Mouse (Mus musculus) adrenal gland, adult 8-10 months (tissue): ENCODE measurements at regions not wholly inside any gene's neighbourhood (a gene's known extent, or its start where the extent isn't known, plus 50 kb on each side); places are given as distances from the start of the nearest gene placed in this dataset.

Experiments used
- DNase-seq: peaks from one replicate; pipeline ENCODE4 v3.0.0; 2022

DNA sequence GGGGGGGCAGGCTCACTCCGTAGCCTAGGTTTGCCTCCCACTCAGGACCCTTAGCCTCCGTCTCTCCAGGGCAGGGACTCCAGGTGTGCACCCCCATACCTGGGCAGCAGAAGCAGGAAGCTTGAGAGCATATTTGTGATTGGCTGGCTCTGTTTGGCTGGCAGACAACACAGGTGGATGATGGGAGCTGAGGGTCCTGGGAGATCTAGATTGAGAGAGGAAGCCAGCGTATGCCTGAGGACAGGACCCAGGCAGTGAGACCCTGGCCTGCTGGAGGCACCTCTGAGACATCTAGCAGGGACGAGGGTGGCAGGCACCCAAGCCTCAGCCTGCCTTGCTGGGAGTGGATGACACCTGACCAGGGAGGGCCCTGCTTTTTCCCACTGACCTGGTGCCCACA, 88.6 kb upstream of the Tmem189 start:
- no peak for DNase-seq

DNA sequence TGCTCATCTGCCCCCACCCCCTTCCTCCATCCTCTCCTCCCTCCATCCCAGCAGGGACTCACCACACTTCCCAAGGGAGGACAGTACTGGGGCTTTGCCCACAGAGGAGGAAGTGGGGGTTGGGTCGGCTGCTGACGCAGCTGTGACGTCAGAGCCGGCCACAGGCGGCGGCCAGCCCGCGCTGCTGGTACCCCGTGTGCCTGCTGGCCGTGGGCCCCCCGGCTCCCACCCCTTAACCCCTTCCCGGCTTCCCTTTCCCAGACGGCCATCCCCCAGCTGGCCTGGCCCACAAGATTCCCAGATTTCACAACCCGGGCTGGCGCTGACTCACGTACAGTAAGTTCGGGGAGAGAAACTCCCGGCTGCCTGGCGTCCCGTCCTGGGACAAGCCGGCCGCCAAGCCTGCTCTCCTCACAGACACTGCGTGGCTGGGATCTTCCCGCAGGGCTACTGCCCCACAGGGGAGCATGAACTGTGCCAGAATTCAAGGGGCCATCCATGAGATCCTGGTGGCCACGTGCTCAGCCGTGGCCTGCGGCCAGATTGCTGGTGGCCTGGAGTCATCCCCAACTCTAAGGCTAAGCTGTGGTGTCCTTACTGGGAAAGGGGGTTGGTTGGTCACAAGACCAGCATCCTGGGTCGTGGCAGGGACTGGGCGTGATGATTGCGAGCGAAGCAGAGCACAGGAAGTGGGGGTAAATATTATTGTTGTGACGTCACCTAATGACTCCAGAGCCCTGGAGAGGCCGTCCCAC, 87.9 kb upstream of the Tmem189 start:
- peak; percentile 83 for DNase-seq

DNA sequence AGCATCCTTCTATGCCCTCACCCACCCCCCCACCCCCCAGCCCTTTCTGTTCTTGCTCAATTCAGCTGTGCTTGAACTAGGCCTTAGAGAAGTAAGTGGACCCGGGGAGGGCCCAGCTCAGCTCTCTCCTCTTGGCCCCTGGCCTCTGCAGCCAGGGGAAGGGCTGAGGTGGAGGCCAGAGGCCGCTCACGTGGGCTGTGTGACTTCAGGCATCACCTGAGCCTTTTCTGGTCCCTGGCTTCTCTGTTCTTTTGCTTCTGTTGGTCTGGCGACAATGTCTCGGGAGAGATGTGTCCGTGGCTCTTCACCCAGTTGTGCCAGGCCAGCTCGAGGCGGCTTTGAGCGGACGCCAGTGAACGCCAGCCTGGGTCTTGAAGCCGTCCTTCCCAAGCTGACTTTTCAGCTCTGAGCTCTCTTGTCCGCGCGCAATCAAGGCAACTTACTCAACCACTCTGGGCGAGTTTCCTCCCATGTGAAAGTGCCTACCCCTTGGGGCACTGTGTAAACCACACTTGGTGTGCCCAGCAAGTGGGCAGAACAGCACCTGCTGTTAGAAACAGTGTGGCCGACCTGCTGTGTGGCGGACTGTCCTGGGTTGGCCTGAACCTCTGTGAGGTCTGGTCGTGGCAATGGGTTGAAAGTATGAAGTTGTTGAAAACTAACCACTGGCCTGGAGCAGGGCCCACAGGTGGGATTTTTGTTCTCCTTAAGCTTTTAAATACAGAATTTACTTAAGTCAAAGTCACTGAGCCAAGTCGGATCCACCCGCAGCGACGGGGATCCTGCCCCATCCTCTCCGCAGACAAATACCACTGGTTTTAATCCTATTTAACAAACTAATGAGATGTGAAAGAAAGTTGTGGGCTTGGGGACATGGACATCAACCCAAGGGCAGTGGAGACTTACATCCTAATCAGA, 86.9 kb upstream of the Tmem189 start:
- DNase-seq, result peak; percentile 58

DNA sequence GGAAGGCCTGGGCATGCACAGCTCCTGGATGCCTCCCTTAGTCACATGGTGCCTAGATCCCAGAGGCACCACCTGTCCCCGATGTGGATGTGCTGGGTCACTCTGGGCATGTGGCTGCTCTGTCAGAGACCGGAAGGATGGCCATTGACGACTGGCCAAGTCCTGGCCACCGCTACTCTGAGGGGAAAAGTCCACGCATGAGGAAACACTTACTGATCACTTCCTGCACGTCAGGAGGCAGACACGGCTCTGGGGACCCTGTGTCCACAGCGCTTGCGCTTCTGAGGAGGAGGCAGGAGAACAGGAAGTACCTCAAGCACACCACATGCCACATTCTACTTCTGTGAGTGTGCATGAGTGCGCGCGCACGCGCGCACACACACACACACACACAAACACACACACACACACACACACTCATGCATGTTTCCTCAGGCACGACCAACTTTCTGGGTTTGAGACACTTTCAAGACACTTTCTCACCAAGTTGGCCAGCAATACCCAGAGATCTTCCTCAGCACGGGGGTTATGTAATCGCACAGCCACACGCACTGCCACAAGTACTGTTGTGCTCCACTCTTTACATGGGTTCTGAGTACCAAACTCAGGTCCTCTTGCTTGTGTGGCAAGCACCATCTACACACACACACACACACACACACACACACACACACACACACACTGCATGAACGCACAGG, 85.7 kb upstream of the Tmem189 start:
- peak; percentile 77 for DNase-seq

DNA sequence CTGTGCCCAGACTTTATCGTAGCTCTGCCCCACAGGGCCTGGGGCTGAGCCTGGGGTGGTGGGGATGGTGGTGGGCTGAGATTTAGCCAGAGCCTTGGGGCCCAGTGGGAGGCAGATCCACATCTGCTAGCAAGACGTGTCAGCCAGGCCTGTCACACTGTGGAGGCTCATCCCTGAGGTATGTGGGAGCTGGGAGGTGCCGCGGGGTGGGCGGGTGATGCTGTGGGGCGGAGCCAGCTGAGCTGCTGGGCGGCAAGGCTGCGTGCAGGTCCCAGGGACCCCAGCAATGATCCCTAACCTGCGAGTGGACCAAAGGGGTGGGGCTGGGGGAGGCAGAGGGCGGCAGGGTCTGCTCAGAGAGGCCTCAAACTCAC, 85.2 kb upstream of the Tmem189 start:
- no peak for DNase-seq

DNA sequence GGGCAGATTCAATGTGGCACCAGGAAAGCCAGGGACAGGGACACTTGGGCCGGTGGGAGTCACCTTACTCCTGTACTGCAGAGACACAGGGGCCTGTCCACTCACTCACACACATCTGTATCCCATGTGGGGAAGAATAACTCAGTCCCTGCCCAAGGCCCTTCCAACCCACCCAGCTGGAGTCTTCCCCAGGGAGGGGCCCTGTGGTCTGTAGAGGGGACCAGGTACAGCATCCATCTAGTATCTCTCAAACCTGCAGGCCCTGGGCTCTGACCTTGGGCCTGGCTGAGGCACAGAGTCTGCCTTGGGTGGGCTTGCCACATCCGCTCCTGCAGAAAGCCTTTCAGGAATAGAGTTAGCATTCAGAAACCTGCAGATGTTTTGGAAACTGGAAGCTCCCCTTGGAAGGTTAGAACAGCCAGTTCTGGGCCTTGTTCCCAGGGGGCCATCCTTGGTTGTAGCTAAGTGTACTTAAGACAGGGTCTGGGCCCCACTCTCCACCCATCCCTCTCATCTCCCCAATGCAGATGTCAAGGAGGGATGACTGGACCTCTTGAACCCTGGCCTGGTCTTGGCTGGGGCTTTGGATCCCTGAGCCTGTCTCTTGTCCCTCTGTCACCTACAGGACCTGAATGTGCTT, 84.7 kb upstream of the Tmem189 start:
- no peak for DNase-seq

DNA sequence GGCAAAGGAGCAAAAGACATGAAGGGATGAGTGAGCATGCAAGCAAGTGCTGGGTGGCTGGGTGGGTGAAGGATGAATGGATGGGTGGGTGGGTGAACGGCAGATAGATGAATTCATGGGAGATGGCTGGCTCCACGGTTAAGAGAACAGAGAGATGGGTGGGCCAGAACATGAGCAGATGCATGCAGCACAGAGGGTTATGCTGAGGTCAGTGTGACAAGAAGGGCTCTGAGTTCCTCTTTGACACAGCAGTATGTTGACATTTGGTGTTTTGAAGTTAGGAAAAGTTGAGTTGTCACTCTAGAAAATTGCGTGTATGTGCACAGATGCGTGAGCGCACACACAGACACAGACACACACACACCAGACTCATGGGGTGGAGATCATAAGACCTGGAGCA, 83.2 kb upstream of the Tmem189 start:
- no peak for DNase-seq

DNA sequence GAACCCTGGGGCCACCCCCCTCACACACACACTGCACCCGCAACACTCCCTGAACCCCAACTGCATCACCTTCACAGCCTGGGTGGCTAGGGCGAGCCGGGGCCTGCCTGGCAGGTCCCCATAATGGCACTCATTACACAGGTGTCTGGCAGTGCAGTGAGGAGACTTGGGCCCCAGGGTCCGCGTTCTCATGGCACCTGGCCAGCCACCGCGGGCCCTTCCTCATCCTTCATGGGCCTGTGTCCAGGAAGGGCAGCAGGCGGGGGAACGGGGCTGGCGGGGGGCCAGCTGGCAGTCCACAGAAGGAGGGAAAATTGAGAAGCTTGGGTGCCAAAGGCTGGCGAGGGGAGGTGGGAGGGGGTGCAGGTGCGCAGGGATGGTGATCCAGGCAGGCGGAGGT, 78.3 kb upstream of the Tmem189 start:
- no peak for DNase-seq

DNA sequence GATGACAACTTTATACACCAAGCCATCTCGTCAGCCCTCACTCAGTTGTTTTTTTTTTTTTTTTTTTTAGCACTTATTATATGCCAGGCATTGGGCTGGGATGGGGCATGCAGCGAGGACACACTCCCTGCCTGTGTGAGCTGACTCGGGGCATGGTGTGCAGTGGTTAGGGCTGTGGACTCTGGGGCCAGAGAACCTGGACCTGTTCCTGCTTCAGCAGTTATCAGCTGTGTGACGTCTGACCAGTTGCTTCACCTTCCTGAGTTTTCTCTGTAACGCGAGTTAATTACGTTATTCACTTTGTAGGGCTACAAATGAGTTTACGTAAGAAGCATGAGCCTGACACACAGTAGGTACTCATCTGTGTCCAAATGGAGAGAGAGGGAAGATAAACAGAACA, 77.7 kb upstream of the Tmem189 start:
- DNase-seq, result no peak

DNA sequence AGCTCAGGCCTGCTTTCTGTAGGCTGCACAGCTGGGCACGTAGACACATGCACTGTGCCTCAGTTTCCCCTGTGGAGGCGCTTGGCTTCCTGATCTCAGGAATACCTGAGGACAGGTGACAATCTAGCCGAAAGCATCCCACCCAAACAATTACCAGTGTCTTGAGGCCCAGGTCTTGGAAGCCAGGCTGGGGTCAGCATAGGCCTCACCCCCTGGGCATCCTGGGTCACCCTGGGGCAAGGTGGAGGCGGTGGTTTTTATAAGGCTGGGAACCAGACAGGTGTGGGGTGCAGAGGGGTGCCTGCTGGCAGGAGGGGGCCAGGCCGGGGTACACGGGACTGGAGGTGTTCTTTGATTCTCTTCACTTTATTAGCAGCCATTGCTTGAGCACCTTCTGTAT, 76.2 kb upstream of the Tmem189 start:
- DNase-seq, result no peak

DNA sequence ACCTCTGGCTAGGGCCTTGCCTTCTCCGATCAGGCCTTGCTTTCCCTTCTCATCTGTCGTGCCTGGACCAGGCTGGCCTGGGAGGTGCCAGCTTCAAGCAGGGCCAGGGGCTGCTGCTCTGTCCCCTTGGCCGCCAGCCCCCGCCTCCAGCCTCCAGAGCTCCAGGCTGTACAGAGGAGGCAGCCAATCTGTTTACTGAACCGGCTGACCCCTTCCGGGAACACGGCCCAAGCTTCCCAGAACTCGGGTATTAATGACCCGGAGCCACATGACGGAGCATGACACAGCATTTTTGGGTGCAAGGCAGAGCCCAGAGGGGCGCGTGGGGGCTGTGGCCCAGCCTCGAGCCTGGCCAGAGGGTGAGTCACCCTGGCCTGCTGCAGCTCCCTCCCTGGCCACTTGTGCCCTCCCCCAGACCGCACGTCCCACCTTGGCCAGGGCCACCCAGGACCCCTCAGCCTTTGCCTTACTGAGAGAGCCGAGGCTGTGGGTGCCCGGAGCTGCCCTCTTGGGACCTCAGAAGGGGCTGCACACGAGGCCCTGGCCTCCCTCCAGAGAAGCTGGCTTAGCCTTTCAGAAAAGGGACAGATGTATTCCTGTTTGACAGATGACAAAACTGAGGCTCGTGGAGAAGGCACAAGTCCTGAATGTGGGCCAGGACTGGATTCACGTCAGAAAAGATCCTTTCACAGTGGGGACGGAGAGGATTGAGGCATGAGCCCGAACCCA, 75.6 kb upstream of the Tmem189 start:
- DNase-seq, result peak; percentile 93

DNA sequence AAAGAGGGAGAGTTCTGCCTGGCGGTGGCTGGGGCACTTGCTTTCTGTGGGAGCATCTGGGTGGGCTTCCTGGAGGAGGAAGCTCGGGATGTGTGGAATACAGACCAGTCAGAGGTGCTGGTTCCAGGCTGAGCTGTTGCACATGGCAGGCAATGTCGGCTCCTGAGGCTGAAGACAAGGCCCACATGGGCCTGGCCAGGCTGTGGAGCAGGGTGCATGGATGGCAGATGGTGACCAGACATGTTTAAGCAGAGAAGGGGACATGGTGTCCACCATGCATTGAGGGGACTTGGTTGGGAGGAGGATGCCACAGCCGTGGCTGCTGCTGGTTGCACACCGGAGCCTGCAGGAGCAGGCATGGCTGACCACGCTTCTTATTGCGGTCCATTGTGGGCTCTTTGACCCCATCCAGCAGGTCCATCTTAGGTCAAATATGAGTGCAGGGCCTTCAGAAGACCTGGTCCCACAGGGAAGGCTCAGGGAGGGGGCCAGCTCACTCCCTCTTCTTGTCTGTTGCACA, 74.3 kb upstream of the Tmem189 start:
- no peak for DNase-seq

DNA sequence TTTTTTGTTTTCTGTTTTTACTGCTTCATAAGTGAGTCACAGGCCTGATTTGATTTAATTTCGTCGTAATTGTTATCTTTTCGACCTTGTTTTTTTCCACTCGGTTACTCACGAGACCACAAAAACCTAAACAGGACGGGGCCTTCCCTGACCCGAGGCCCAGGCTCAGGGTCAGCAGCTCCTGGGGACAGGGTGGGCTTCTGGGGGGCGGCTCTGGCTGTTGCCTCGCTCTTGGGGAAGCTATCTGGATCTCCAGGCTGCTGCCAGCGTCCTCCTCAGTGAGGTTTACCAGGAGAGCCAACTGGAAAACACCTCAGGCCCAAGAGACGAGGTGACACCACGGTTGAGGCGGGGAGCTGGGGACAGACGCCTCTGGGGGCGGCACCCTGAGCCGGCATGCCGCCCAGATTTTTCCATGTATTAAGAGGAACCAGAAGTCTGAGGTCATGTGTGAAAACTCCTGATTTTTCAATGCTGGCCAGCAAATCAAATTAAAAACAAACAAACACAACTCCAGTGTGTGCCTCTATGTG, 71.8 kb upstream of the Tmem189 start:
- DNase-seq, result no peak

DNA sequence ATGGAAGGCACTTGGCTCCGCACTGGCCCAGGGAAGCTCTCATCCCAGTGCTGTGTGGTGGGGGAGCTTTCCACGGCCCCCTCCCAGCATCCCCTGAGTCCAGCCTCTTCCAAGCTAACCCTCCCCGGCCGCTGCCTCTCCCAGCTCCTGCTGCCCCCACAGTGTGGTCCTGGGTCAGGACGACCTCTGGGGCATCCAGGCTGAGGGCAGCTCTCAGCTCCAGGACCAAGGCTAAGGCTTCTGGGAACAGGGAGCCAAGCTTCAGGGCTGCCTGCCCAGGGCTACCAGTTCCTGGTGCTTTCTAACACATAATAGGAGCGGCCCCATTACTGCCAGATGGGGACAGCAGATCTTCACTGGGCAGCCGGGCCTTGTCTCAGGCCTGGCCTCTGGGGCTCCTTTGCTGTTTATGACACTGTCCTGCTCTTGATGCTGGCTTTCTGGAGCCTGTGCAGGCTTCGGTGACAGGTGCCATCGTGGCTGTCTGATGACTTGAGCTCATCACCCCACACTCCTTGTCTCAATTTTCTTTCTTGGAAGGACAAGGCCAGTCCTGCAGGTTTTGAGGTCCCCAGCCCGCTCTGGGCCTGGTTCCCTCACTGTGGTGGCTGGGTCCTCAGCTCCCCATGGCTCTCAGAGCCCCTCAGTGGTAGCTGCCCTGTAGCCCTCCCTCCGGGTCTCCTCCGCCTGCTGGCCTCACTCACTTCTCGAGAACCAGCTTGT, 71.2 kb upstream of the Tmem189 start:
- no peak for DNase-seq

DNA sequence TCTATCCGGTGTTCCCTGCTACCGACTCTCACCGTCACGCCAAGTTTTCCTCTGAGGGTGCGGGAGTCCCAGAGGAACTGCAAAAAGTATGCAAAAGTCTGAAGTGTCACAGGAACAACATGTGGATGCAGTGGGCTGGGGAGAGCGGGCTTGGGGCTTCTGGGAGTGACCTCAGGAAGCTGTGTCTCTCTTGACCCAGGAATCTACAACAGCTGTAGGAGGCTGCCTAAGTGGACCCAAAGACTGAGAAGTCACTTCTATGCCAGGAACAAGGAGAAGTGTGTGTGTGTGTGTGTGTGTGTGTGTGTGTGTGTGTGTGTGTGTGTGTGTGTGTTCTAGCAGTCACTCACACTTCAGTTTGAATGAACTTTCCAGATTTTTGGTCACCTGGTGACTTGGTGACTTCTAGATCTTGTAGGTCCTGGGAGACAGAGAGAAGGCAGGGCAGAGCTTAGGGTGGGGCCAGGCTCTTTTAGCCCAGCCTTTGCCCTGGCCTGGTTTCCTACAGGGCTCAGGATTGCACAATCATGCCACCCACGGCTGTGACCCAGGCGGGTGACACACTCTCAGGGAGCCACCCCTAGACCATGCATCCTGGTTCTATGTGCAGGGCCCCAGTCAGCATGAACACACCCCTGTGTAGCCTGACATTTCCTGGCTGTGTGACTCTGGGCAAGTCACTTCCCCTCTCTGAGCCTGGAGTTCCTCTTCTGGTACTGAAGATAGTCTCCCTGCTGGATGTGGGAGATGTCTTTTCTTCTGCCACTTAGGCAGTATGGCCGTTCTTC, 70.2 kb upstream of the Tmem189 start:
- peak; percentile 84 for DNase-seq

DNA sequence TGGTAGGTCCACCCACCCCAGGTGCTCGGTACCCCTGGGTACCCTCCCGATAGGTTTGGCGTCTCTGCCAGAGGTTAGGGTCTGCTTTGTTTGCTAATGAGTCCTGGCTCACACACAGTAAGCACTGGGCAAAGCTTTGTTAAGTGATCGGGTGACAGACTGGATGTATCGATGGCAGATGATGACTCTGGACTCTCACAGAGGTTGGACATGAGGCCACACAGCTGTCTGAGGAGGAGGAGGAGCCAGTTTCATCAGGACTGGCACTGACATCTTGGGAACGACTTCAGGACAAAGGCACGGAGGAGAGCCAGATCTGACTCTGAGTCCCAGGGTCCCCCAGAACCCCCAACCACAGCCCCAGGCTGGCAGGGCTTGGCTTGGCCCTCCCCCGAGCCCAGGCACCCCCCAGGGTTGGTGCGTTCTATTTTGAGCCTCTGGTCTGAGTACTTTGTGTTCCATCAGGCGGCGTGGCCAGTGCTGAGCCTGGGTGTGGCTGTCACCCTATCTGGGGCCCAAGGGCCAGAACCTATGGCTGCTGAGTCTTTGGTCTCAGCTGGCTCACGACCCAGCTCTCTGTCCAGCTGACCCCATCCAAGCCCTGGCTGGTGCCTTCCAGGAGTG, 67.6 kb upstream of the Tmem189 start:
- DNase-seq, result no peak

DNA sequence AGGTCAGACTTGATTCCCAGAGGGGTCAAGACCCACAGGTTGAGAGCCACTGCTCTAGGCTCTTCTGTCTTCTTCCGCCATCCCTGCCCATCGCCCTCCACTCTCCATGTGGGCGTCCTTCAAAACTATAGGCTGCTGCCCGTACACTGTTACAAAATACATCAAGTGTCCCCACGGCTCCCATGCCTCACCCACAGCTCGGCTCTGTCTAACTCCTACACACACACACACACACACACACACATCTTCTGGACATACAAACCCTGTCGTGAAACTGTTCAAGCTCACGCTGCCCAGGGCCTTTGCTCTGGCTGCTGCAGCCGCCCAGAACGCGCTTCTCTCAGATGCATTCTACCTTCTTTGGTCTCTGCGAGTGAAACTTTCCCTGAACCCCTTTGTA, 67.1 kb upstream of the Tmem189 start:
- DNase-seq, result no peak

DNA sequence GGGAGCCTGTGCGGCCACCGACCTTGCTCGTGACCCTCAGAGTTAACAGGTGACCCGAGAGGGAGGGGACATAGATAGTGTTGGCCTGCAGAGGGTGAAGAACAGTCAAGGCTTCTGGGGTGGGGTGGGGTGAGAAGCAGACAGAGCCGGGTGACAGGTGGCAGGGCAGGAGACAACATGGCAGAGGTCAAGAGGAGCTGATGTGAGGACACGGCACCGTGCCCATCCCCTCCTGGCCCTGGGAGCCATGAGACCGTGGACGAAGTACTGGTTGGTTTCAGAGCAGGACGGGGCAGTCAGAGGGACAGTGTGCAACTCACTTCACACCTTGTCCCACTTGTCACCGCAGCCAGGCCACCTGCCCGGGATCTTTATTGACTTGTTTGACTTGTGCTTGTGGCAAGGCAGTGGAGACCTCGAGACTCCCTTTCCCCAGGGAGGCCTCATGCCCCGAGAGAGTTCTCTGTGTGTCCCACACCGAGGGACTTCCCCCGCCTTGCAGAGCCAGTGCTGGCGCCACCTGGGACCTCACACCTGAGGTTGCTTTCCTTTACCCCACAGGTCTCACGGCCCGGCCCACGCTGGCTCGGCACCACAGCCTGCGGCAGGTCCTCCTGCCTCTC, 65.4 kb upstream of the Tmem189 start:
- no peak for DNase-seq

DNA sequence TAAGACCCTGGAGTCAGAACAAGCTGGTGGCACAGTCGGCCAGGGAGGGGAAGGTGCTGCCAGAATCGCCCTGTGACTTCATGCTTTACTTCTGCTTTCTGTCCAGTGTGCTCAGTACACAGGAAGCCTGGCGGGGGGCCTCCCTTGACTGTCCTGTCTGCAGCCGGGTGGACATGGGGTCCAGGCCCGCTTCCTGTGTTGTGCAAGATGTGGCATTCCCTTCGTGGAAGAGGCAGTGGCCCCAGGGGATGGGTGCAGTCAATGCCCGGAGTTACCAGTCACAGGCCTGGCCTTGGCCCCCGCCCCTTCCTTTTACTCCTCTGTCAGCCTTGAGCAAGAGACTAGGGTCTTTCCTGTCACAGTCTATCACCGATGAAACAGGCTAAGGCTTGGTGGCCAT, 64.3 kb upstream of the Tmem189 start:
- no peak for DNase-seq
